Mouse (Mus musculus): ENCODE results near the gene Fam214b. TPM values are rescaled to one million over a fixed set of nuclear protein-coding genes. Genes with fewer than 3 reads are reported as not detected.
A peak's percentile ranks its signal among the peaks of the same experiment; 100 is the strongest.

Fam214b gene
- total RNA-seq, 2 experiments from 2014 or later: 36.4 to 36.6 TPM

GRCm38 (mm10) chr4:43012091-43012490, 33.9 kb downstream of the Fam214b start:
- DNase-seq (ENCODE audit: low spot score in 2 of 2): no peak

- peak; percentile 75 to 90 for DNase-seq (ENCODE audit: low spot score in 2 of 2)
These were observed 35.6 kb downstream of the Fam214b start, which contains the start of gene Fancg for GRCm38 (mm10) chr4:43010161-43011038. Fancg (minus strand) TSS chr4:43010506.

- DNase-seq (ENCODE audit: low spot score in 2 of 2): peak in 1 of 2 experiments; percentile 50
These were observed 40.3 kb downstream of the Fam214b start for GRCm38 (mm10) chr4:43005765-43006164.

GRCm38 (mm10) chr4:43004951-43005350, 41.1 kb downstream of the Fam214b start:
- DNase-seq (ENCODE audit: low spot score in 2 of 2): no peak

- DNase-seq (ENCODE audit: low spot score in 2 of 2): no peak
These were observed 43.1 kb downstream of the Fam214b start for GRCm38 (mm10) chr4:43002756-43003439.

GRCm38 (mm10) chr4:43001272-43001671, 44.7 kb downstream of the Fam214b start:
- no peak for DNase-seq (ENCODE audit: low spot score in 2 of 2)

GRCm38 (mm10) chr4:43000141-43000986, 45.7 kb downstream of the Fam214b start, which contains the start of gene Vcp:
Vcp (minus strand) TSS chr4:43000507.
- DNase-seq (ENCODE audit: low spot score in 2 of 2): peak; percentile 99 to 100

- DNase-seq (ENCODE audit: low spot score in 2 of 2): peak; percentile 30 to 64
These were observed 46.4 kb downstream of the Fam214b start for GRCm38 (mm10) chr4:42999451-43000140.

GRCm38 (mm10) chr4:42998022-42998421, 48.0 kb downstream of the Fam214b start:
- no peak for DNase-seq (ENCODE audit: low spot score in 2 of 2)

GRCm38 (mm10) chr4:42988296-42988695, 57.7 kb downstream of the Fam214b start:
- no peak for DNase-seq (ENCODE audit: low spot score in 2 of 2)

Other genes starting within 250 kb of the Fam214b start
- gene Fam205a1, start 192.3 kb downstream of the Fam214b start, total RNA-seq (2021): under 1 TPM in 1 of 2 experiments, not detected in 1; 0.10 TPM
- gene Gm12394, start 189.4 kb downstream of the Fam214b start, total RNA-seq (2021): 1 to 10 TPM in 1 of 2 experiments, under 1 TPM in 1; 0.68 to 1.0 TPM
- gene Fam205c, start 172.0 kb downstream of the Fam214b start, total RNA-seq (2021): under 1 TPM; 0.30 to 0.52 TPM
- 100 to 1,000 TPM; 162 to 167 TPM for gene Phf24, start 129.6 kb downstream of the Fam214b start, total RNA-seq (2021)
- 100 to 1,000 TPM; 197 to 234 TPM for gene Dnajb5, start 96.4 kb downstream of the Fam214b start, total RNA-seq (2021)
- not detected for gene 1700022I11Rik, start 76.6 kb downstream of the Fam214b start, total RNA-seq (2021)
- 100 to 1,000 TPM; 177 to 190 TPM for gene Vcp, start 45.7 kb downstream of the Fam214b start, total RNA-seq (2021)
- 10 to 100 TPM in 1 of 2 experiments, 1 to 10 TPM in 1; 9.8 to 13.8 TPM for gene Fancg, start 35.7 kb downstream of the Fam214b start, total RNA-seq (2021)
- 10 to 100 TPM; 26.1 to 26.4 TPM for gene Pigo, start 20.4 kb downstream of the Fam214b start, total RNA-seq (2021)
- 100 to 1,000 TPM; 106 to 107 TPM for gene Stoml2, start 14.5 kb downstream of the Fam214b start, total RNA-seq (2021)
- 10 to 100 TPM; 33.9 to 34.9 TPM for gene Unc13b, start 12.7 kb upstream of the Fam214b start, total RNA-seq (2021)
- gene Atp8b5, start 220.9 kb upstream of the Fam214b start, total RNA-seq (2021): under 1 TPM; 0.23 to 0.52 TPM

Data from layer of hippocampus, adult 18-20 months (tissue).